Mouse (Mus musculus) myocyte (in vitro differentiated cells): ENCODE data around the gene Fabp3. TPM values are rescaled to one million over a fixed set of nuclear protein-coding genes. Genes with fewer than 3 reads are reported as not detected.

Experiments used
- H3K27me3 ChIP-seq: one replicate; pipeline ENCODE4 v1.6.1; 2011; ENCODE audit not compliant: control insufficient read depth, insufficient read depth, insufficient read length
- H3K36me3 ChIP-seq: one replicate; pipeline ENCODE4 v1.6.1; 2011; ENCODE audit not compliant: control insufficient read depth, insufficient read depth
- H3K4me2 ChIP-seq: one replicate; pipeline ENCODE4 v1.6.1; 2011; ENCODE audit warnings: low read depth, control low read depth
- H3K4me3 ChIP-seq: one replicate; pipeline ENCODE4 v1.5.1; 2011; ENCODE audit warnings: mild to moderate bottlenecking, control low read depth, moderate library complexity
- H3K79me2 ChIP-seq: one replicate; pipeline ENCODE4 v1.6.1; 2011; ENCODE audit not compliant: control insufficient read depth, insufficient read depth
- H3ac ChIP-seq: one replicate; pipeline ENCODE4 v1.6.1; 2011; ENCODE audit not compliant: control insufficient read depth, insufficient read length
- CEBPB ChIP-seq: IDR thresholded peaks from 2 replicates; pipeline ENCODE4 v1.6.1; 2011; ENCODE audit warnings: mild to moderate bottlenecking, moderate library complexity; ENCODE audit not compliant: poor library complexity, insufficient read depth, severe bottlenecking
- E2F4 ChIP-seq: IDR thresholded peaks from one replicate; pipeline ENCODE4 v1.6.1; 2011; ENCODE audit warnings: mild to moderate bottlenecking, control low read depth, moderate library complexity; ENCODE audit not compliant: insufficient read depth
- MAX ChIP-seq: IDR thresholded peaks from one replicate; pipeline ENCODE4 v1.6.1; 2011; ENCODE audit warnings: low read depth, mild to moderate bottlenecking, control low read depth
- MYOD1 ChIP-seq, 3 experiments: IDR thresholded peaks; one replicate each; pipeline ENCODE4 v1.6.1; 2011; ENCODE audit warnings: control low read depth in 2 of 3, low read depth in 2 of 3, mild to moderate bottlenecking in 2 of 3, moderate library complexity in 1 of 3; ENCODE audit not compliant: insufficient read length in 2 of 3, control insufficient read depth in 1 of 3
- MYOG ChIP-seq, 3 experiments: IDR thresholded peaks; one replicate each; pipeline ENCODE4 v1.6.1; 2011; ENCODE audit warnings: control low read depth in 2 of 3, low read depth in 2 of 3, mild to moderate bottlenecking in 2 of 3; ENCODE audit not compliant: insufficient read length in 2 of 3, control insufficient read depth in 1 of 3, insufficient read depth in 1 of 3
- POLR2A ChIP-seq: IDR thresholded peaks from one replicate; pipeline ENCODE4 v1.6.1; 2011; ENCODE audit warnings: low read depth, mild to moderate bottlenecking, control low read depth, moderate library complexity; ENCODE audit not compliant: insufficient read length
- POLR2AphosphoS2 ChIP-seq: IDR thresholded peaks from one replicate; pipeline ENCODE4 v1.6.1; 2011; ENCODE audit warnings: low read depth, control low read depth; ENCODE audit not compliant: insufficient read length
- REST ChIP-seq: IDR thresholded peaks from one replicate; pipeline ENCODE4 v1.6.1; 2011; ENCODE audit warnings: mild to moderate bottlenecking, control low read depth, moderate library complexity; ENCODE audit not compliant: insufficient read depth, insufficient read length
- SRF ChIP-seq: IDR thresholded peaks from one replicate; pipeline ENCODE4 v1.6.1; 2011; ENCODE audit warnings: low read depth; ENCODE audit not compliant: control insufficient read depth, insufficient read length
- TCF12 ChIP-seq: IDR thresholded peaks from one replicate; pipeline ENCODE4 v1.6.1; 2011; ENCODE audit warnings: mild to moderate bottlenecking, control low read depth; ENCODE audit not compliant: poor library complexity, insufficient read depth, severe bottlenecking
- TCF3 ChIP-seq: IDR thresholded peaks from one replicate; pipeline ENCODE4 v1.6.1; 2011; ENCODE audit warnings: low read depth, control low read depth; ENCODE audit not compliant: insufficient read length
- USF1 ChIP-seq: IDR thresholded peaks from one replicate; pipeline ENCODE4 v1.6.1; 2011; ENCODE audit warnings: low read depth, mild to moderate bottlenecking, control low read depth, moderate library complexity
- polyA plus RNA-seq: library from polyadenylated mRNA; unstranded; fragments of >200 nt; fragmentation: generic; extraction: Trizol; gene quantifications from one replicate; pipeline ENCODE4 v1.2.1, GENCODE M21; 2012; ENCODE audit warnings: missing spikeins

Gene Fabp3
- polyA plus RNA-seq, 1 experiment = 71.9 TPM

DNA sequence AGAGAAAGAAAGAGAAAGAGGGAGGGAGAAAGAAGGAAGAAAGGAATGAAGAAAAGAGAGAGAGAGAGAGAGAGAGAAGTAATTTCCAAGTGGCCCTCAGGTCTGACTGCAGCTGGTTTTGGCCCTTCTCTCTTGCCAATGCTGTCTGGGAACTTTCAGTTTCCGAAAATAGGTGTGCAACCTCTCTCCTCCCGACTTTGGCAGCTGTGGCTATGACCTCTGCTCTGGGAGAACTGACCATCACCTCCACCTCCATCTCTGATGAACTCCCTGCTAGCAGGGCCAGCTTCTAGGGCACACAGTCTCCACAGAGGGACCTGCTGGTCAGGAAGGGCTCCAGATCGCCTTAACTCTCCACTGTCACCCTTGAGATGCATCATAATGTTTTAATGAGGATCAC, 21.9 kb upstream of the Fabp3 start:
- Histone ChIP-seq H3K4me2 (no peak overlapping the region), H3ac (no peak overlapping the region), H3K79me2 (no peaks in the 10 kb centered on the region), H3K36me3 (no peaks in the 10 kb centered on the region), H3K4me3 (no peak overlapping the region), H3K27me3 (no peaks in the 10 kb centered on the region)
- TF ChIP-seq E2F4 = no peak
- TF ChIP-seq MAX = no peak
- no peak for TF ChIP-seq MYOD1 (IDR thresholded peaks at IDR 0.05; ENCODE audit: control insufficient read depth in 1 of 3, insufficient read length in 2 of 3, low read depth in 2 of 3)
- no peak for TF ChIP-seq POLR2AphosphoS2
- no peak for TF ChIP-seq POLR2A
- no peak for TF ChIP-seq TCF12
- TF ChIP-seq MYOG (IDR thresholded peaks at IDR 0.05; ENCODE audit: control insufficient read depth in 1 of 3, insufficient read depth in 1 of 3, insufficient read length in 2 of 3, low read depth in 2 of 3) = no peak
- no peak for TF ChIP-seq TCF3
- TF ChIP-seq REST = no peak
- TF ChIP-seq SRF = no peak
- no peak for TF ChIP-seq CEBPB
- no peak for TF ChIP-seq USF1

DNA sequence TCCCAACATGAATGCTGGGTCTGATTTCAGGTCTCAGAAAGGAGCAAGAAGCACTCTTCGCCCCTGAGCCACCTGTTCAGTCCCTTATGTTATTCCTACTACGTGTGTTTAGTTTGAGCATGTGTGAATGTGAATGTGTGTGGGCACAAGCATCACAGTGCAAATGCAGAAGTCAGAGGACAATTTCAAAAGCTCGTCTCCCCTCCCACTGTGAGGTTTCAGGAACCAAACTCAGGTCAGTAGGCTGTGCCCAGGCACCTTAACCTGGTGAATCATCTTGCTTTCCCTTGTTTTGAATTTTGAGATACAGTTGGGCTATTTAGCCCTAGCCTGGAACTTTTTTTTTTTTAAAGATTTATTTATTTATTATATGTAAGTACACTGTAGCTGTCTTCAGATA, 18.6 kb upstream of the Fabp3 start:
- H3ac ChIP-seq = no peak overlapping the region
- TF ChIP-seq CEBPB = no peak
- no peak for TF ChIP-seq TCF3
- no peak for TF ChIP-seq MAX
- TF ChIP-seq USF1 = no peak
- TF ChIP-seq POLR2A = no peak
- no peak for TF ChIP-seq REST
- no peak for TF ChIP-seq E2F4
- TF ChIP-seq SRF = no peak
- TF ChIP-seq TCF12 = no peak
- no peak for TF ChIP-seq MYOD1 (IDR thresholded peaks at IDR 0.05; ENCODE audit: control insufficient read depth in 1 of 3, insufficient read length in 2 of 3, low read depth in 2 of 3)
- no peak for TF ChIP-seq POLR2AphosphoS2
- no peak for TF ChIP-seq MYOG (IDR thresholded peaks at IDR 0.05; ENCODE audit: control insufficient read depth in 1 of 3, insufficient read depth in 1 of 3, insufficient read length in 2 of 3, low read depth in 2 of 3)
- no peaks in the 10 kb centered on the region for H3K27me3 ChIP-seq
- H3K4me2 ChIP-seq = no peak overlapping the region
- no peaks in the 10 kb centered on the region for H3K79me2 ChIP-seq
- H3K36me3 ChIP-seq = no peaks in the 10 kb centered on the region
- no peak overlapping the region for H3K4me3 ChIP-seq

GRCm38 (mm10) chr4:130292271-130292670, 16.1 kb upstream of the Fabp3 start:
- no peak overlapping the region for H3ac ChIP-seq
- no peaks in the 10 kb centered on the region for H3K27me3 ChIP-seq
- H3K36me3 ChIP-seq = no peaks in the 10 kb centered on the region
- no peak for TF ChIP-seq MAX
- no peak for TF ChIP-seq MYOG (IDR thresholded peaks at IDR 0.05; ENCODE audit: control insufficient read depth in 1 of 3, insufficient read depth in 1 of 3, insufficient read length in 2 of 3, low read depth in 2 of 3)
- no peak for TF ChIP-seq E2F4
- TF ChIP-seq TCF12 = no peak
- TF ChIP-seq REST = no peak
- TF ChIP-seq POLR2AphosphoS2 = no peak
- TF ChIP-seq MYOD1 (IDR thresholded peaks at IDR 0.05; ENCODE audit: control insufficient read depth in 1 of 3, insufficient read length in 2 of 3, low read depth in 2 of 3) = no peak
- TF ChIP-seq TCF3 = no peak
- TF ChIP-seq SRF = no peak
- TF ChIP-seq POLR2A = no peak
- no peak for TF ChIP-seq CEBPB
- TF ChIP-seq USF1 = no peak
- H3K79me2 ChIP-seq = no peaks in the 10 kb centered on the region
- H3K4me2 ChIP-seq = no peak overlapping the region
- no peak overlapping the region for H3K4me3 ChIP-seq

DNA sequence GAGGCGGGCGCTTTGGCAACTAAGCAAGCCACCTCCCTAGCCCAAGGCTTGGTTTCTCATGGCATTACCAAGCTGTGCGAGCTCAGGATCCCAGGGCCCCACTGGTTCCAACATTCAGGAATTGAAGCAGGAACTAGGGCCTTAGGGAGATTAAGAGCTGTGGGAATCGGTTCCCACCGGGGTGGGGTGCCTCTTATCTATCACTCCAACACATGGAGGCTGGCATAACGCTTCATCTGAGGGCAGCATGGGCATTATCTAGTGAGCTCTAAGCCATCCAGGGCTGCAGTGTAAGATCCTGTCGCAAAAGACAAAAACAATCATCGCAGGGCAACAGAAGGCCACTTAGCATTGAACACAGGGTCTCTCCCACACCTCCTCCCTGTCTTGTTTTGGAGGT, 13.9 kb upstream of the Fabp3 start:
- Histone ChIP-seq H3K4me3 (no peak overlapping the region), H3K36me3 (no peaks in the 10 kb centered on the region), H3K79me2 (no peaks in the 10 kb centered on the region), H3ac (no peak overlapping the region), H3K27me3 (no peaks in the 10 kb centered on the region), H3K4me2 (no peak overlapping the region)
- TF ChIP-seq CEBPB (no peak), E2F4 (no peak), TCF3 (no peak), TCF12 (no peak), POLR2AphosphoS2 (no peak), MYOD1 (IDR thresholded peaks at IDR 0.05; ENCODE audit: control insufficient read depth in 1 of 3, insufficient read length in 2 of 3, low read depth in 2 of 3) (no peak), MAX (no peak), REST (no peak)

GRCm38 (mm10) chr4:130295047-130295745, 13.2 kb upstream of the Fabp3 start:
- Histone ChIP-seq H3K4me3 (no peak overlapping the region), H3K79me2 (no peaks in the 10 kb centered on the region), H3ac (no peak overlapping the region), H3K36me3 (no peaks in the 10 kb centered on the region), H3K4me2 (no peak overlapping the region), H3K27me3 (no peaks in the 10 kb centered on the region)
- no peak for TF ChIP-seq POLR2A
- no peak for TF ChIP-seq MAX
- no peak for TF ChIP-seq TCF12
- TF ChIP-seq REST = no peak
- TF ChIP-seq CEBPB = no peak
- TF ChIP-seq USF1 = no peak
- no peak for TF ChIP-seq MYOD1 (IDR thresholded peaks at IDR 0.05; ENCODE audit: control insufficient read depth in 1 of 3, insufficient read length in 2 of 3, low read depth in 2 of 3)
- no peak for TF ChIP-seq E2F4
